Mouse (Mus musculus) liver, embryonic 14.5 days (tissue): ENCODE results near the gene Mmp14.

Source experiments
- CTCF ChIP-seq: IDR thresholded peaks from 2 replicates; pipeline ENCODE4 v1.5.1; 2016; ENCODE audit warnings: antibody characterized with exemption, low read depth, control low read depth
- EP300 ChIP-seq: IDR thresholded peaks from 2 replicates; pipeline ENCODE4 v1.6.1; 2016; ENCODE audit warnings: antibody characterized with exemption, low read depth

GRCm38 (mm10) chr14:54401723-54402122, 29.7 kb upstream of the Mmp14 start:
- no peak for TF ChIP-seq CTCF
- TF ChIP-seq EP300 = no peak
